Mouse (Mus musculus) splenic B cell, adult 2 months (primary cell): ENCODE data around the gene Ankrd36.
"Not testable (repeated sequence)": the region's sequence is repeated elsewhere in the genome, so short reads cannot be mapped to it uniquely, and the experiment has no call there.

Experiments
- DNase-seq: peaks from one replicate; pipeline ENCODE4 v3.0.0-alpha.2; 2011; ENCODE audit warnings: low read depth, low spot score
- H3K27me3 ChIP-seq: 2 replicates; pipeline ENCODE4 v1.6.1; 2012; ENCODE audit warnings: mild to moderate bottlenecking, low read length, moderate library complexity, mixed read lengths; ENCODE audit not compliant: control insufficient read depth, poor library complexity, insufficient read depth, severe bottlenecking
- H3K36me3 ChIP-seq: 2 replicates; pipeline ENCODE4 v1.6.1; 2012; ENCODE audit warnings: mild to moderate bottlenecking, low read length, moderate library complexity, mixed read lengths; ENCODE audit not compliant: control insufficient read depth, poor library complexity, insufficient read depth, severe bottlenecking

Gene Ankrd36

DNA sequence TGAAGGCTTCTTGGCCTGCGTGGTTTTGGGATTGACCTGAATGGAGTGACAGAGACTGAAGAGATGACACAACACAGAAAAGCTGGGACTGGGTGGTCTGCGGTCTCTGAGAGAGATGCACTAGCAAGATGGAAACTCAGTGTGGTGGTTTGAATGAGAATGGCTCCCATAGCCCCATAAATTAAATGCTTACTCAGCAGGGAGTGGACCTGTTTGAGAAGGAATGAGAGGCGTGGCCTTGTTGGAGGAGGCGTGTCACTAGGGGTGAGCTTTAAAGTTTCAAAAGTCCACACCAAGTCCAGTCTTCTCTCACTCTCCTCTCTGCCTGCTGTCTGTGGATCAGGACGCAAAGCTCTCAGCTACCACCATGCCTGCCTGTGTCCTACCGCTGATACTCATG, 1.8 kb upstream of the Ankrd36 start:
- no peaks in the 10 kb centered on the region for H3K36me3 ChIP-seq
- DNase-seq = no peak

GRCm38 (mm10) chr11:5568082-5568481, 1.4 kb upstream of the Ankrd36 start:
- H3K36me3 ChIP-seq = no peaks in the 10 kb centered on the region
- no peak for DNase-seq
- H3K27me3 ChIP-seq = no peaks in the 10 kb centered on the region; the same call in 1 of the 2 replicates

More for the DNA sequence above, 1.8 kb upstream of the Ankrd36 start:
- no peaks in the 10 kb centered on the region; the same call in 1 of the 2 replicates for H3K27me3 ChIP-seq

GRCm38 (mm10) chr11:5571856-5572255, 2.4 kb downstream of the Ankrd36 start:
- Histone ChIP-seq H3K36me3 (no peaks in the 10 kb centered on the region), H3K27me3 (no peaks in the 10 kb centered on the region; the same call in 1 of the 2 replicates)
- DNase-seq = no peak

DNA sequence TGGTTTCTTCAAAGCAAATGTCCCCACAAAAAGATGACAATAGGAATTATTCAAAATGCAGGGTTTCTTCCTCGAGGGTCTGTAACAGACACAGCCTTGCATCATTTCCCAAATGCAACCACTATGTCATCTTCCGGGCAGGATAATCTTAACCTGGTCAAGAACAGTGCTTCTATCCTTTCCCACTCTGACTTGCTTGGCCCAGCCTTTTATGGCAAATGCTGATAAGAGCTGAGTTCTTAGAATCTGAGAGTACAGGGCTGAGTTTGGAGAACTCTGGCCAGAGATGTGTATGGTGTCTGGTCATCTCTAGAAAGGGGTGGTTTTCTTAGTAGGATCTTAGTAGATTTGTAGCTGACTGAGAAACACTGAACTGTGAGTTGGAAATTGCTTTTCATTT, 4.3 kb downstream of the Ankrd36 start:
- no peak for DNase-seq
- Histone ChIP-seq H3K36me3 (no peaks in the 10 kb centered on the region), H3K27me3 (no peaks in the 10 kb centered on the region; the same call in 1 of the 2 replicates)

GRCm38 (mm10) chr11:5575046-5575445, 5.6 kb downstream of the Ankrd36 start:
- no peaks in the 10 kb centered on the region for H3K36me3 ChIP-seq
- H3K27me3 ChIP-seq = no peaks in the 10 kb centered on the region; the same call in 1 of the 2 replicates
- no peak for DNase-seq

GRCm38 (mm10) chr11:5592336-5592735, 22.9 kb downstream of the Ankrd36 start:
- no peak for DNase-seq
- Histone ChIP-seq H3K36me3 (no peaks in the 10 kb centered on the region), H3K27me3 (no peaks in the 10 kb centered on the region)

- DNase-seq = no peak
- Histone ChIP-seq H3K27me3 (no peaks in the 10 kb centered on the region), H3K36me3 (no peaks in the 10 kb centered on the region)
Observed at GRCm38 (mm10) chr11:5595381-5595791, 25.9 kb downstream of the Ankrd36 start.

GRCm38 (mm10) chr11:5595792-5596191, 26.3 kb downstream of the Ankrd36 start:
- no peak for DNase-seq
- no peaks in the 10 kb centered on the region for H3K27me3 ChIP-seq

GRCm38 (mm10) chr11:5596756-5597155, 27.3 kb downstream of the Ankrd36 start:
- no peaks in the 10 kb centered on the region for H3K36me3 ChIP-seq
- H3K27me3 ChIP-seq = no peaks in the 10 kb centered on the region
- DNase-seq = no peak

More at GRCm38 (mm10) chr11:5595792-5596191, 26.3 kb downstream of the Ankrd36 start:
- H3K36me3 ChIP-seq = no peaks in the 10 kb centered on the region

GRCm38 (mm10) chr11:5605421-5605820, 35.9 kb downstream of the Ankrd36 start:
- Histone ChIP-seq H3K27me3 (no peaks in the 10 kb centered on the region), H3K36me3 (no peaks in the 10 kb centered on the region)
- no peak for DNase-seq

- H3K27me3 ChIP-seq, DNase-seq, H3K36me3 ChIP-seq: not testable (repeated sequence)
Observed at GRCm38 (mm10) chr11:5611918-5612317, 42.4 kb downstream of the Ankrd36 start.

- H3K27me3 ChIP-seq = no peaks in the 10 kb centered on the region
- no peak for DNase-seq
- H3K36me3 ChIP-seq = no peaks in the 10 kb centered on the region
Observed at GRCm38 (mm10) chr11:5614453-5614852, 45.0 kb downstream of the Ankrd36 start.

DNA sequence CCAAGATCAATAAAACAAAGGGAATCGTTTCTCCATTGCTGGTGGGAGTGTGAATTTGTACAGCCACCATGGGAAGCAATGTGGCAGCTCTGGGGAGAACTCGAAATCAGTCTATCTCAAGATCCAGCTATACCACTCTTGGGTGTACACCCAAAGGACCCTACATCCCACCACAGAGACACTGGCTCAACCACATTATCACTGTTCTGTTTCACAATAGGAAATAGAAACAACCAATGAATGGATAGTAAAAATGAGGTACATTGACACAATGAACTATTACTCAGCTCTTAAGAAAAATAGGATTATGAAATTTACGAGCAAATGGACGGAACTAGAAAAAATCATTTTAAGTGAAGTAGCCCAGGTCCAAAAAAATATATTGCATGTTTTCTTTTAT, 55.6 kb downstream of the Ankrd36 start:
- Histone ChIP-seq H3K27me3 (no peaks in the 10 kb centered on the region), H3K36me3 (no peaks in the 10 kb centered on the region)
- DNase-seq = no peak

DNA sequence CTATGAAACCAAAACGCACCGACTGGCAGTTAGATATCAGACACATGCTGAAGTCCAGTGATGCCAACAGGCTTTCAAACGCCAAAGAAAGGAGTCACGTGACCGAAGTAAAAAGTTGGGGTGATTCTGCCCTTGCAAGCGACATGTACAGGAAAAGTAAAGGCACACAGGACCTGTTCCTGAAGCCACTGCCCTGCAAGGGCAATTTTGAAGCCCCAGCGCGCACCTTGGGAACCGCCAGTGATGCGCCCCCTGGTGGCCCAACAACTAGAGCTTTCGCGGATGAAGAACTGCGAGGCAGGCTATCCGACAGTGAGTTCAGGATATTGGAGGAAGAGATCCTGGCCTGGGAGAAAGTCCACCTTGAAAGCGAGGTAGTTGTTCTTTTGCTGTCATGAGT, 59.5 kb downstream of the Ankrd36 start:
- Histone ChIP-seq H3K36me3 (no peaks in the 10 kb centered on the region), H3K27me3 (no peaks in the 10 kb centered on the region; the same call in 1 of the 2 replicates)
- DNase-seq = peak; percentile 83

- DNase-seq = peak; percentile 5
- no peaks in the 10 kb centered on the region for H3K36me3 ChIP-seq
- no peaks in the 10 kb centered on the region for H3K27me3 ChIP-seq
Observed at GRCm38 (mm10) chr11:5643085-5643484, 73.6 kb downstream of the Ankrd36 start.

- peak; percentile 64 for DNase-seq
- Histone ChIP-seq H3K36me3 (no peaks in the 10 kb centered on the region), H3K27me3 (no peaks in the 10 kb centered on the region; the same call in 1 of the 2 replicates)
Observed at GRCm38 (mm10) chr11:5650321-5650720, 80.8 kb downstream of the Ankrd36 start.
